In the genomic region with DNA sequence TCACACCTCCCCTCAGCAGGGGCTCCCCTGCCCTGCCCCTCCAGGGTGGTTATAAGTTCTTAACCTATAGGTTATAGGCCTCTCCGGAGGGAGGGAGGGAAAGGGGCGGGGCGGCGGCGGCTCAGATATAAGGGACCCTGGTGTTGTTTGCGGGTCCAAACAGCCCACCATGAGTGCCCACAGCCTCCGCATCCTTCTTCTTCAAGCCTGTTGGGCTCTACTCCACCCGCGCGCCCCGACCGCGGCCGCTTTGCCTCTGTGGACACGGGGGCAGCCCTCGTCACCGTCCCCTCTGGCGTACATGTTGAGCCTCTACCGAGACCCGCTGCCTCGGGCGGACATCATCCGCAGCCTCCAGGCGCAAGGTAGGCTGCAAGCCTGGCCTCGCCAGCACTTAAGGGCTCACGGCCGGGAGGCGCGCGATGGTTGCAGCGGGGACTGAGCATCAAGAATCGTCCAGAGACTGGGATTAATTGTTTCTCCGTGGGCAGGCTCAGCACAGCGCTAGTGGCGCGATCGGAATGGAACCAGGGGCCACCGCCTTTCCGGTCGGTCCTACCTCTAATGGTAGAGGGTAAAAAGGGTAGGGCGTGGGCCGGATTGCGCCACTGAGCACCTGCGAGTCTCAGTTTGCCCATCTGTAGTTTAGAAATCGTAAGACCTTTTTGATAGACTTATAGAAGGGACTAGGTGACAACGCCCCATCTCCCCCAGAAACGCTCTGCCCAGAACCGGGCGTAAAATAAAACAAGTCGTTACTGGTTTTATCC, we compare ENCODE assay signal across 7 mouse cellular contexts. TPM values are rescaled to one million over a fixed set of nuclear protein-coding genes. Genes with fewer than 3 reads are reported as not detected.
DNase-seq lines count a peak whose midpoint lies in the region; ATAC-seq and TF ChIP-seq lines count a peak whose summit lies in the region.

No protein-coding gene starts in this region.

- TF ChIP-seq POLR2A in ES-Bruce4 (IDR thresholded peaks at IDR 0.05; ENCODE audit: insufficient read depth, low read length), result peak; percentile 70
- no peak for TF ChIP-seq POLR2A in limb, embryonic 14.5 days (IDR thresholded peaks at IDR 0.05; ENCODE audit: borderline replicate concordance, extremely low read depth, insufficient read depth, insufficient read length)

- H3K27ac ChIP-seq in ES-Bruce4 (ENCODE audit: insufficient read depth, low read length), result peak overlapping the region; percentile 64
- H3K27ac ChIP-seq in forebrain, postnatal 0 days (ENCODE audit: low read depth, low read length), result no peak overlapping the region
- H3K27ac ChIP-seq in limb, embryonic 14.5 days (replicated peaks; ENCODE audit: low read depth, low read length), result no peak overlapping the region
- H3K27ac ChIP-seq in neural tube, embryonic 14.5 days (ENCODE audit: low read depth, low read length), result no peak overlapping the region

- DNase-seq in CD4-positive helper T cell, adult 2 months (ENCODE audit: low read depth, low spot score), result peak; percentile 10
- DNase-seq in forebrain, postnatal 0 days, result no peak
- DNase-seq in limb, embryonic 14.5 days (ENCODE audit: low spot score), result no peak
- no peak for DNase-seq in adipocyte (ENCODE audit: low spot score)

- 4% methylated on average over 45 of the region's 50 CpGs for WGBS in forebrain, postnatal 0 days
- under 1% methylated on average over 50 of the region's 50 CpGs for WGBS in limb, embryonic 14.5 days
- WGBS in neural tube, embryonic 14.5 days, result 1% methylated on average over 48 of the region's 50 CpGs

- H3K4me3 ChIP-seq in ES-Bruce4 (ENCODE audit: low read depth, low read length), result peak overlapping the region; percentile 85
- H3K4me3 ChIP-seq in forebrain, postnatal 0 days (ENCODE audit: low read depth, low read length), result peak overlapping the region; percentile 45
- peak overlapping the region; percentile 42 for H3K4me3 ChIP-seq in limb, embryonic 14.5 days (replicated peaks; ENCODE audit: low read length)
- peak overlapping the region; percentile 36 for H3K4me3 ChIP-seq in neural tube, embryonic 14.5 days (ENCODE audit: low read depth, low read length)

- 0 out of 2 replicates have a peak, but pooled peaks have one; percentile 4 for TF ChIP-seq EP300 in ES-Bruce4 (IDR thresholded peaks at IDR 0.05; ENCODE audit: insufficient read depth, low read depth, low read length)

- no peaks in the 10 kb centered on the region for H3K27me3 ChIP-seq in ES-Bruce4 (ENCODE audit: control insufficient read depth, insufficient read depth, low read length, poor library complexity, severe bottlenecking)
- H3K27me3 ChIP-seq in forebrain, postnatal 0 days (ENCODE audit: insufficient read depth, low read length), result peaks cover 28% of the 10 kb centered on the region
- peaks cover 54% of the 10 kb centered on the region for H3K27me3 ChIP-seq in limb, embryonic 14.5 days (ENCODE audit: control insufficient read depth, insufficient read depth, low read length)
- peaks cover 33% of the 10 kb centered on the region for H3K27me3 ChIP-seq in neural tube, embryonic 14.5 days (ENCODE audit: control insufficient read depth, insufficient read depth, low read length)

- H3K36me3 ChIP-seq in ES-Bruce4 (ENCODE audit: control insufficient read depth, insufficient read depth, low read length, poor library complexity, severe bottlenecking), result peaks cover 21% of the 10 kb centered on the region
- no peaks in the 10 kb centered on the region for H3K36me3 ChIP-seq in forebrain, postnatal 0 days (ENCODE audit: insufficient read depth)
- H3K36me3 ChIP-seq in limb, embryonic 14.5 days (ENCODE audit: control insufficient read depth, insufficient read depth, low read length), result no peaks in the 10 kb centered on the region
- no peaks in the 10 kb centered on the region for H3K36me3 ChIP-seq in neural tube, embryonic 14.5 days (ENCODE audit: control insufficient read depth, insufficient read depth, low read length)

- ATAC-seq in forebrain, postnatal 0 days, result peak; percentile 43
- ATAC-seq in limb, embryonic 14.5 days (ENCODE audit: low FRiP score, low read depth), result peak; percentile 21; the same call in 1 of the 2 replicates
- peak; percentile 41 for ATAC-seq in neural tube, embryonic 14.5 days (ENCODE audit: low read depth)
- no peak for ATAC-seq in monocyte, adult 5-6 weeks (replicated peaks; ENCODE audit: insufficient number of reproducible peaks, low FRiP score, low TSS enrichment, poor library complexity, severe bottlenecking)

- H3K9me3 ChIP-seq in ES-Bruce4 (replicated peaks; ENCODE audit: control insufficient read depth, insufficient read depth, low read length, poor library complexity, severe bottlenecking), result no peaks in the 10 kb centered on the region
- H3K9me3 ChIP-seq in forebrain, postnatal 0 days (ENCODE audit: low read length), result no peaks in the 10 kb centered on the region
- H3K9me3 ChIP-seq in limb, embryonic 14.5 days (ENCODE audit: control insufficient read depth, low read length), result no peaks in the 10 kb centered on the region
- H3K9me3 ChIP-seq in neural tube, embryonic 14.5 days (ENCODE audit: control insufficient read depth, low read length), result no peaks in the 10 kb centered on the region

- H3K9ac ChIP-seq in ES-Bruce4 (ENCODE audit: low read depth, poor library complexity, severe bottlenecking), result peak overlapping the region; percentile 91
- peak overlapping the region; percentile 53 for H3K9ac ChIP-seq in forebrain, postnatal 0 days
- peak overlapping the region; percentile 31; the same call in 1 of the 2 replicates for H3K9ac ChIP-seq in limb, embryonic 14.5 days (ENCODE audit: low read depth, low read length, severe bottlenecking)
- H3K9ac ChIP-seq in neural tube, embryonic 14.5 days (replicated peaks; ENCODE audit: low read depth, low read length), result peak overlapping the region; percentile 46

- peaks cover 6% of the 10 kb centered on the region for H3K4me1 ChIP-seq in ES-Bruce4 (ENCODE audit: control insufficient read depth, insufficient read depth, low read length)
- 0 out of 2 replicates have a peak, but pooled peaks cover 3% of the 10 kb centered on the region for H3K4me1 ChIP-seq in forebrain, postnatal 0 days (ENCODE audit: insufficient read depth)
- H3K4me1 ChIP-seq in limb, embryonic 14.5 days (ENCODE audit: control insufficient read depth, insufficient read depth, low read length), result peaks cover 7% of the 10 kb centered on the region; the same call in 1 of the 2 replicates
- 0 out of 2 replicates have a peak, but pooled peaks cover 8% of the 10 kb centered on the region for H3K4me1 ChIP-seq in neural tube, embryonic 14.5 days (ENCODE audit: control insufficient read depth, insufficient read depth, low read length)

- H3K4me2 ChIP-seq in forebrain, postnatal 0 days (ENCODE audit: low read depth), result peak overlapping the region; percentile 89
- H3K4me2 ChIP-seq in limb, embryonic 14.5 days (replicated peaks; ENCODE audit: low read depth, low read length, severe bottlenecking), result peak overlapping the region; percentile 74
- H3K4me2 ChIP-seq in neural tube, embryonic 14.5 days (ENCODE audit: low read depth, low read length), result peak overlapping the region; percentile 79

- no peak for TF ChIP-seq CTCF in ES-Bruce4 (IDR thresholded peaks at IDR 0.05; ENCODE audit: low read depth, low read length)
- no peak for TF ChIP-seq CTCF in forebrain, postnatal 0 days (IDR thresholded peaks at IDR 0.05; ENCODE audit: low read depth)

RNA-seq across cellular contexts. Expression of a gene that starts 0.5 kb away (rescaled TPM):
- polyA plus RNA-seq in ES-Bruce4 (2011; ENCODE audit: insufficient read depth, insufficient read length, low read depth, missing spikeins), result 52.2 and 53.5 TPM in 2 replicates
- total RNA-seq in forebrain, postnatal 0 days (2014; rRNA removed), result 0.54 TPM in 1 of 2 replicates, not detected in the other
- 0.13 and 0.16 TPM in 2 replicates for polyA plus RNA-seq in forebrain, postnatal 0 days (2015; fragmentation: Nextera tagmentation; extraction: Ambion mirVana)
- polyA plus RNA-seq in limb, embryonic 14.5 days (2012; rRNA removed), result 0.10 and 0.16 TPM in 2 replicates
- polyA plus RNA-seq in limb, embryonic 14.5 days (2014; fragmentation: Nextera tagmentation; extraction: Ambion mirVana), result 0.19 TPM in 1 of 2 replicates, not detected in the other
- 0.12 and 0.13 TPM in 2 replicates for polyA plus RNA-seq in neural tube, embryonic 14.5 days (2014; fragmentation: Nextera tagmentation; extraction: Ambion mirVana)
- total RNA-seq in monocyte, adult 5-6 weeks (2017), result 0.49 TPM in 1 of 3 replicates, not detected in the others

RNA-seq across cellular contexts. Expression of a gene that starts 34.1 kb away (rescaled TPM):
- 207 and 210 TPM in 2 replicates for polyA plus RNA-seq in ES-Bruce4 (2011; ENCODE audit: insufficient read depth, insufficient read length, low read depth, missing spikeins)
- total RNA-seq in forebrain, postnatal 0 days (2014; rRNA removed), result 14.6 and 18.6 TPM in 2 replicates
- 42.3 and 49.1 TPM in 2 replicates for polyA plus RNA-seq in forebrain, postnatal 0 days (2015; fragmentation: Nextera tagmentation; extraction: Ambion mirVana)
- polyA plus RNA-seq in limb, embryonic 14.5 days (2012; rRNA removed), result 55.4 and 77.6 TPM in 2 replicates
- polyA plus RNA-seq in limb, embryonic 14.5 days (2014; fragmentation: Nextera tagmentation; extraction: Ambion mirVana), result 42.7 and 50.4 TPM in 2 replicates
- polyA plus RNA-seq in neural tube, embryonic 14.5 days (2014; fragmentation: Nextera tagmentation; extraction: Ambion mirVana), result 33.7 and 40.0 TPM in 2 replicates
- 9.4 to 20.7 TPM (median 11.8 TPM) in 3 replicates for total RNA-seq in monocyte, adult 5-6 weeks (2017)

RNA-seq across cellular contexts. Expression of a gene that starts 35.0 kb away (rescaled TPM):
- polyA plus RNA-seq in ES-Bruce4 (2011; ENCODE audit: insufficient read depth, insufficient read length, low read depth, missing spikeins), result 35.8 and 36.0 TPM in 2 replicates
- 20.2 and 23.7 TPM in 2 replicates for total RNA-seq in forebrain, postnatal 0 days (2014; rRNA removed)
- polyA plus RNA-seq in forebrain, postnatal 0 days (2015; fragmentation: Nextera tagmentation; extraction: Ambion mirVana), result 12.4 and 14.4 TPM in 2 replicates
- 24.9 and 28.2 TPM in 2 replicates for polyA plus RNA-seq in limb, embryonic 14.5 days (2012; rRNA removed)
- 18.8 and 19.4 TPM in 2 replicates for polyA plus RNA-seq in limb, embryonic 14.5 days (2014; fragmentation: Nextera tagmentation; extraction: Ambion mirVana)
- 19.0 and 25.5 TPM in 2 replicates for polyA plus RNA-seq in neural tube, embryonic 14.5 days (2014; fragmentation: Nextera tagmentation; extraction: Ambion mirVana)
- 1.8 to 8.2 TPM (median 7.5 TPM) in 3 replicates for total RNA-seq in monocyte, adult 5-6 weeks (2017)

RNA-seq across cellular contexts. Expression of a gene that starts 57.3 kb away (rescaled TPM):
- polyA plus RNA-seq in ES-Bruce4 (2011; ENCODE audit: insufficient read depth, insufficient read length, low read depth, missing spikeins), result 5.8 and 6.4 TPM in 2 replicates
- 16.8 and 19.5 TPM in 2 replicates for total RNA-seq in forebrain, postnatal 0 days (2014; rRNA removed)
- polyA plus RNA-seq in forebrain, postnatal 0 days (2015; fragmentation: Nextera tagmentation; extraction: Ambion mirVana), result 15.9 and 16.0 TPM in 2 replicates
- polyA plus RNA-seq in limb, embryonic 14.5 days (2012; rRNA removed), result 11.3 and 15.3 TPM in 2 replicates
- polyA plus RNA-seq in limb, embryonic 14.5 days (2014; fragmentation: Nextera tagmentation; extraction: Ambion mirVana), result 10.2 and 10.4 TPM in 2 replicates
- 14.8 and 15.4 TPM in 2 replicates for polyA plus RNA-seq in neural tube, embryonic 14.5 days (2014; fragmentation: Nextera tagmentation; extraction: Ambion mirVana)
- total RNA-seq in monocyte, adult 5-6 weeks (2017), result 2.1 to 4.9 TPM (median 3.3 TPM) in 3 replicates

Comparison
In these comparisons a context has a peak if more than half of its experiments do, and no peak if none do; other contexts are left out.
1. H3K9ac ChIP-seq: peak in every context shown above with its lines; median percentile 91 in ES-Bruce4; 53 in forebrain, postnatal 0 days; 46 in neural tube, embryonic 14.5 days; 31 in limb, embryonic 14.5 days.
2. RNA of a gene that starts 0.5 kb away (polyA plus RNA-seq): 52.2 to 53.5 TPM in ES-Bruce4; 0.10 to 0.19 TPM in limb, embryonic 14.5 days, 0.13 to 0.16 TPM in forebrain, postnatal 0 days and 0.12 to 0.13 TPM in neural tube, embryonic 14.5 days; every median in the first group is over 10 times any median in the second.
3. Peak in every context shown above with its lines, with median percentiles within 50 percentile points of each other: H3K4me3 ChIP-seq and H3K4me2 ChIP-seq.